Mouse (Mus musculus) stomach, embryonic 16.5 days (tissue): Measurements from ENCODE around the gene Zar1l. TPM values are rescaled to one million over a fixed set of nuclear protein-coding genes. Genes with fewer than 3 reads are reported as not detected.

Experiments used
- ATAC-seq: fragments of 200-750 bp; cut with Nextera tagmentation; 2 replicates; pipeline ENCODE4 v1.8.0; 2017; ENCODE audit warnings: moderate number of reproducible peaks, moderate TSS enrichment; ENCODE audit not compliant: insufficient read depth, low FRiP score
- H3K27ac ChIP-seq: fragments of 300-500 bp; sonication (generic); 2 replicates; pipeline ENCODE4 v1.5.1; 2014; ENCODE audit warnings: low read length
- H3K27me3 ChIP-seq: fragments of 300-500 bp; sonication (generic); 2 replicates; pipeline ENCODE4 v1.6.1; 2014; ENCODE audit warnings: low read length, control low read depth, mixed read lengths; ENCODE audit not compliant: control insufficient read depth, insufficient read depth
- H3K36me3 ChIP-seq: fragments of 300-500 bp; sonication (generic); 2 replicates; pipeline ENCODE4 v1.6.1; 2014; ENCODE audit warnings: low read length; ENCODE audit not compliant: control insufficient read depth, insufficient read depth
- H3K4me1 ChIP-seq: fragments of 300-500 bp; sonication (generic); 2 replicates; pipeline ENCODE4 v1.6.1; 2014; ENCODE audit warnings: low read length, control low read depth, mixed read lengths; ENCODE audit not compliant: control insufficient read depth, insufficient read depth
- H3K4me2 ChIP-seq: fragments of 300-500 bp; sonication (generic); 2 replicates; pipeline ENCODE4 v1.6.1; 2014; ENCODE audit warnings: low read depth, low read length, mixed read lengths
- H3K4me3 ChIP-seq: fragments of 300-500 bp; sonication (generic); replicated peaks from 2 replicates; pipeline ENCODE4 v1.5.1; 2014; ENCODE audit warnings: mild to moderate bottlenecking, low read length
- H3K9ac ChIP-seq: fragments of 300-500 bp; sonication (generic); 2 replicates; pipeline ENCODE4 v1.6.1; 2014; ENCODE audit warnings: low read length
- H3K9me3 ChIP-seq: fragments of 300-500 bp; sonication (generic); replicated peaks from 2 replicates; pipeline ENCODE4 v1.6.1; 2016; ENCODE audit warnings: low read length, control low read depth; ENCODE audit not compliant: control insufficient read depth
- WGBS: fragments of 180-500 bp; shearing (Covaris S2); extraction: QIAGEN DNeasy Blood & Tissue Kit; methylation state at CpG from one replicate; pipeline ENCODE4 v1.1.7; 2014; 5-methylcytosine and 5-hydroxymethylcytosine counted together
- polyA plus RNA-seq: library from polyadenylated mRNA; unstranded; fragments of >200 nt; fragmentation: Nextera tagmentation; extraction: Ambion mirVana; gene quantifications from 2 replicates; pipeline ENCODE4 v1.2.1, GENCODE M21; 2015

The Zar1l gene
- polyA plus RNA-seq, 1 experiment from 2014 or later: not detected

DNA sequence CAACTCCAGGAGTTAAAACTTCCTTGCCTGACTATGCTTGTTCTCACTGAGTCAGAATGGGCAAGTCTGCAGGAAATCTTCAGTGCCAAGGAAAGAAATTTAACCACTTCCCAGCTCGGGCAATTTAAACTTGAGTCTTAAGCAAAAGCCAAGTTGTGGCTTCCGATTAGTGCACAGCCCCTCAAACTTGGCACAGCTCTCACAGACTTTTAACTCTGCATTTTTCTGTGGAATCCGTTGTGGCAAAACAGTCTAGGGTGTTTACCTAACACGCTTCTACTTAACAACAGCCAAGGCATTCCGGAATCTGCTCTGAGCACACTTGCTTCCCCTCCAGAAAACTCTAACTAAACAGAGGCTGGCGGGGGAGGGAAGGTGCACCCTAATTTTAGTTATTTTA is 52.7 kb downstream of the Zar1l start:
- peaks cover 9% of the 10 kb centered on the region for H3K4me1 ChIP-seq
- 50% methylated on average over 6 of the region's 6 CpGs for WGBS

GRCm38 (mm10) chr5:150464721-150465120 is 53.2 kb downstream of the Zar1l start:
- Histone ChIP-seq H3K27ac (no peak overlapping the region), H3K36me3 (no peaks in the 10 kb centered on the region), H3K4me3 (no peak overlapping the region), H3K9ac (no peak overlapping the region), H3K27me3 (no peaks in the 10 kb centered on the region), H3K9me3 (peaks cover 2% of the 10 kb centered on the region; the same call in 1 of the 2 replicates), H3K4me1 (peaks cover 9% of the 10 kb centered on the region), H3K4me2 (no peak overlapping the region)
- WGBS: 62% methylated on average over 3 of the region's 3 CpGs
- no peak for ATAC-seq

More for the DNA sequence above, 52.7 kb downstream of the Zar1l start:
- Histone ChIP-seq H3K9ac (no peak overlapping the region), H3K27ac (no peak overlapping the region), H3K36me3 (no peaks in the 10 kb centered on the region), H3K27me3 (no peaks in the 10 kb centered on the region), H3K9me3 (no peaks in the 10 kb centered on the region), H3K4me3 (no peak overlapping the region), H3K4me2 (no peak overlapping the region)
- no peak for ATAC-seq

- ATAC-seq: no peak
- 0 out of 2 replicates have a peak, but pooled peaks cover 3% of the 10 kb centered on the region for H3K36me3 ChIP-seq
- no peaks in the 10 kb centered on the region for H3K27me3 ChIP-seq
- H3K4me1 ChIP-seq: peaks cover 4% of the 10 kb centered on the region; the same call in 1 of the 2 replicates
- H3K27ac ChIP-seq: no peak overlapping the region
- no peak overlapping the region for H3K4me2 ChIP-seq
- WGBS: 77% methylated on average over 4 of the region's 4 CpGs
- H3K9me3 ChIP-seq: peaks cover 4% of the 10 kb centered on the region; the same call in 1 of the 2 replicates
- H3K4me3 ChIP-seq: no peak overlapping the region
- no peak overlapping the region for H3K9ac ChIP-seq
Observed at GRCm38 (mm10) chr5:150459801-150460200, 58.2 kb downstream of the Zar1l start.

DNA sequence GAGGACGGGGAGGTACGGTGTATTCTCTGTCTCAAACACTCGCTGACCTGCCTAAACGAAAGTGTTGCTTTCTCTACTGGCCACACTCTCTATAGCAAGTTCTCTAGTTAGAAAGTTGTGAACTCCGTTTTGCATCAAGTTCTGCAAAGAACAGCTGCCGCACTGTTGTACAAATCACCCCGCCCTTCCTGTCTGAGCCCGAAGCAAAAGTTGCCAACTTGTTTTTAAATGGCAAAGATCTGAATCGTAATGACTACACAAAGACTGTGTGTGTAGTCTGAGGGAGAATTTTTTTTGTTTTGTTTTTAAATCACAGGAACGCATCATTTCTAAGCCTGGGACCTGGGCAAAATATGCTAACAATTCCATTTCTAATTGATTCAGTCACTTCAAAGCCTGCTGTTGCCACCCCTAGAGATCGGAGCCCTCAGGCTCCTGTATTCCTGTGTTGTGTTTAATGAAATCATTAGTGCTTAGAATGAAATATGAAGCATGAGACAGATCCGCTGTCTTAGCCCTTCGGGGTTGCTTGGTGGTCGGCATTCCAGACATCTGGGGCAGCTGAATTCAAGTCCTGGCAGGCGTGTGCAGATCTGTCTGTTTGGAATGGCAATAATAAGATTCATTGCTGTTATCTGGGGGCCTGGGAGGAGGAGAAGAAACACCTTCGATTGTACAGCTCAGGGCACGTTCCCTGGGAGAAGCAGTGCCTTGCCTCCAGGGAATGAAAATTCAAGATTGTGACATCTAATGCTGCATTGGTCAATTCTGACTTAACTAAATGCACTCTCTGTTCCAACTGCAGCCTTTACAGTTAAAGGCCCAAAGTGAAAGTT is 59.8 kb downstream of the Zar1l start:
- 36% methylated on average over 17 of the region's 17 CpGs for WGBS
- H3K36me3 ChIP-seq: 0 out of 2 replicates have a peak, but pooled peaks cover 3% of the 10 kb centered on the region
- peak; percentile 51; the same call in 1 of the 2 replicates for ATAC-seq
- peak overlapping the region; percentile 69 for H3K27ac ChIP-seq
- peaks cover 4% of the 10 kb centered on the region; the same call in 1 of the 2 replicates for H3K4me1 ChIP-seq
- peak overlapping the region; percentile 13; the same call in 1 of the 2 replicates for H3K4me3 ChIP-seq
- peaks cover 4% of the 10 kb centered on the region; the same call in 1 of the 2 replicates for H3K9me3 ChIP-seq
- H3K9ac ChIP-seq: peak overlapping the region; percentile 12; the same call in 1 of the 2 replicates
- peak overlapping the region; percentile 32 for H3K4me2 ChIP-seq
- no peaks in the 10 kb centered on the region for H3K27me3 ChIP-seq

DNA sequence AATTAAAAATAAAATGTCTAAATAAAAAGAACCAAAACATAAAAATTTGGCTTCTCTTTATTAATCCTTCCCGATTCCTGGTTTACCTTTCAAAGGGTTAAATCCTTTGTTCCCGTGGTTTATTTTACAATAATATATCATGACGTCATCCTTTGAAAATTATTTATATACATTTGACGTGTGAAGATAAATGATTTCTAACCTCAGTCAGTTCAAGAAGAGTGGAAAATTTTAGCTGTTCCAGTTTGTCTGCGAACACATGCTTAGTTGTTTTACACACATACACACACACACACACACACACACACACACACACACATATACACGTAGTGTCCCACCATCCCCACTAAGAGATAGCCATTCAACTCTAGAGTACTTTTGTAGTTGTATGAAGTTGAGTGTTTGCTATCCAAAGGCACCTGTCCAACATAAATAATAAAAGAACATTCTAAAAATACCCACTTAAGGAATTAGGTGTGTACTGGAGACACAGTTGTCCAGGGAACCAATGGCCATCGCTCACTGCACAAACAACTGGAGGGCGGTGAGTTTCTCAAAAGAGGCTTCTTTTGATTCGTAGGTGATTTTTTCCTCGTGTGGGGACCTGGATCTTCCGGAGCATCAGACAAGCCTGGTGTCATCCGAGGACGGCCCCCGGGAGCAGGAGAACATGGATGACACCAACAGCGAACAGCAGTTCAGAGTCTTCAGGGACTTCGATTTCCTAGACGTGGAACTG is 60.6 kb downstream of the Zar1l start:
- ATAC-seq: 0 out of 2 replicates have a peak, but pooled peaks have one; percentile 54

More for the DNA sequence above, 60.6 kb downstream of the Zar1l start:
- H3K4me2 ChIP-seq: peak overlapping the region; percentile 32
- H3K36me3 ChIP-seq: 0 out of 2 replicates have a peak, but pooled peaks cover 10% of the 10 kb centered on the region
- no peaks in the 10 kb centered on the region for H3K27me3 ChIP-seq
- peak overlapping the region; percentile 69 for H3K27ac ChIP-seq
- peak overlapping the region; percentile 13; the same call in 1 of the 2 replicates for H3K4me3 ChIP-seq
- peaks cover 4% of the 10 kb centered on the region; the same call in 1 of the 2 replicates for H3K4me1 ChIP-seq
- peak overlapping the region; percentile 12; the same call in 1 of the 2 replicates for H3K9ac ChIP-seq
- peaks cover 6% of the 10 kb centered on the region; the same call in 1 of the 2 replicates for H3K9me3 ChIP-seq
- WGBS: 58% methylated on average over 17 of the region's 17 CpGs

Other genes starting within 250 kb of the Zar1l start
- 11.5 and 16.1 TPM in 2 replicates for gene Brca2, start 4.5 kb upstream of the Zar1l start, polyA plus RNA-seq
- 6.6 and 8.3 TPM in 2 replicates for gene N4bp2l1, start 79.0 kb upstream of the Zar1l start, polyA plus RNA-seq
- gene N4bp2l2, start 148.0 kb upstream of the Zar1l start, polyA plus RNA-seq: 34.1 and 37.6 TPM in 2 replicates
- 28.8 and 28.9 TPM in 2 replicates for gene Pds5b, start 155.6 kb upstream of the Zar1l start, polyA plus RNA-seq